Mouse (Mus musculus): ENCODE data around the gene Col5a3. TPM values are rescaled to one million over a fixed set of nuclear protein-coding genes. Genes with fewer than 3 reads are reported as not detected.
A peak's percentile ranks its signal among the peaks of the same experiment; 100 is the strongest.
"Not testable (repeated sequence)": the region's sequence is repeated elsewhere in the genome, so short reads cannot be mapped to it uniquely, and the experiment has no call there.

Col5a3 gene
- polyA plus RNA-seq, 1 experiment: 71.7 TPM

DNA sequence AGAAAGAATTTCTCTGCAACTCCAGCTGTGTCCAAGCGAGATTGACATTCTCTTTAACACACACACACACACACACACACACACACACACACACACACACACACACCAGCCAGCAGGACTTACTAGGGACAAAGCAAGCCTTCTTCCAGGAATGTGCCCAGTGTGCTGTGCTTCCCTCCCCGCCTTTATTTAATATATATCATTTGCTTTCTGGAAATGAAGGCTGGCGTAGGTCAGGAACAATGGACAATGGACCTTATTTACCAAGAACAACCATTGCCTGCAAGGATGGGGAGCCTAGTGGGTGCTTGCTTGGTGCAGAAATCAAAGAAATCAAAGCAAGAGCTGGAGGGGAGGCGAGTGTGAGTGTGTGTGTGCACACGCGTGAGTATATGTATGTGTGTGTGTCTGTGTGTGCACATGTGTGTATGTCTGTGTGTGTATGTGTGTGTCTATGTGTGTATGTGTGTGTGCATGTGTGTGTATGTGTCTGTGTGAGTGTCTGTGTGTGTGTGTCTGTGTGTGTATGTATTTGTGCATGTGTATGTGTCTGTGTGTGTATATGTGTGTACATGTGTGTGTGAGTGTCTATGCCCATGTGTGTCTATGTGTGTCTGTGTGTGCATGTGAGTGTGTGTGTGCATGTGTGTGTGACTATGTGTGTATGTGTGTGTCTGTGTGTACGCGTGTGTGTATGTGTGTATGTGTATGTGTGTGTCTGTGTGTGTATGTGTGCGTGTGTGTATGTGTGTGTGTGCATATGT, 22.5 kb upstream of the Col5a3 start:
- TF ChIP-seq POLR2A (IDR thresholded peaks at IDR 0.05; ENCODE audit: low read depth, low read length) (no peak), CTCF (IDR thresholded peaks at IDR 0.05; ENCODE audit: borderline replicate concordance, insufficient read depth, low read length) (no peak)
- Histone ChIP-seq H3K4me3 (ENCODE audit: insufficient read depth, low read length) (no peak overlapping the region), H3K4me1 (ENCODE audit: control insufficient read depth, insufficient read depth, low read length) (no peaks in the 10 kb centered on the region), H3K27ac (ENCODE audit: insufficient read depth, low read length) (no peak overlapping the region)

DNA sequence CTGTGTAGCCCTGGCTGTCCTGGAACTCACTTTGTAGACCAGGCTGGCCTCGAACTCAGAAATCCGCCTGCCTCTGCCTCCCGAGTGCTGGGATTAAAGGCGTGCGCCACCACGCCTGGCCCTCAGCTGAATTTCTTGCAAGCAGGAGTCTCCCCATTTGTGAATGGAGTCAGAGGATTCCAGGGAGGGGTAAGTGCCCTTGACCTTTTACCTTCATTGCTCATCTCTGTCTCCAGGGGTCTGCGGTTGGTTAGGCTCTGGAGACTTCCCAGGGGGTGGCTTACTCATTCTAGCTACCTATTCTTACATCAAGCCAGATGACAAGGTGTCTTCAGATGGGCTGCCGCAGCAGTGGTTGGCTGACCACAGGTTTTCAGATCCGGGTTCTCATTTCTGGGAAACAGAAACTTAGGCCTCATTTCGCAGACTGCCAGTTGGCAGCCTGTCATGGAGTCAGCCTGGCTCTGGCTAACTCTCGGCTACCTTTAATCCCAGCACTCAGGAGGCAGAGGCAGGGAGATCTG, 20.6 kb upstream of the Col5a3 start:
- not testable (repeated sequence) for H3K4me3 ChIP-seq (ENCODE audit: insufficient read depth, low read length); H3K4me1 ChIP-seq (ENCODE audit: control insufficient read depth, insufficient read depth, low read length); H3K27ac ChIP-seq (ENCODE audit: insufficient read depth, low read length)

- H3K4me3 ChIP-seq (ENCODE audit: insufficient read depth, low read length): no peak overlapping the region
- TF ChIP-seq CTCF (IDR thresholded peaks at IDR 0.05; ENCODE audit: borderline replicate concordance, insufficient read depth, low read length) (no peak), POLR2A (IDR thresholded peaks at IDR 0.05; ENCODE audit: low read depth, low read length) (no peak)
- no peak overlapping the region for H3K27ac ChIP-seq (ENCODE audit: insufficient read depth, low read length)
- H3K4me1 ChIP-seq (ENCODE audit: control insufficient read depth, insufficient read depth, low read length): no peaks in the 10 kb centered on the region
Measured at GRCm38 (mm10) chr9:20834881-20835280, 20.0 kb upstream of the Col5a3 start.

DNA sequence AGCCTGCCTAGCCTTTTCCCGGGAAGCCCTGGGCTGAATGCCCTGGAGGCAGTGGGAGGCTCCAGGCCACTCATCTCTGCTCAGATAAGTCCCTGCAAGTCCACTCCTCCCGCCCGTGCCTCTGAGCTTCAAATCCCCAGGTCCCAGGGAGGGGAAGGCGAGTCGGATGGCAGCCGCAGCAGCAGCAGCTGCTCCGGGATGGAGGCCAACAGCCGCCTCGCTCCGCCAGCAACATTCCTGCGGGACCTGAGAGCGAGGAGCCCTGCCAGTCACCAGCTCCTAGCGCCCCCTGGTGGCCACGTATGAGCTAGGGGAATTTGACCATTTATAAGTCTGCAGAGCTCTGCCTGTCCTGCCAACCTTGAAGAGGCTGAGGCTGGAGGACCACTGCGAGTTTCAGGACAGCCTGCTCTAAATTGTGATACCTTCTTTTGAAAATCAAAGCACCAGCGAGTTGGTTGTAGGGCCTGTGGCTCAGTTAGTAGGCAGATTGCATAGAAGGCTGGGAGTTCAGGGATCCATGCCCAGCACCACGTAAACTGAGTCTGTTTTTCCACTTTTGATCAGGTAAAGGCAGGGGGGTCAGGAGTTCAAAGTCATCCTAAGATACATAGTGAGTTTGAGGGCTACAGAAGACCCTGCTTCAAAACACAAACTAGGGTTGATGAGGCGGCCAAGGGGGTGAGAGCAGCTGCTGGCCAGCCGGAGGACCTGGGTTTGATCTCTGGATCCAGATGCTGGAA, 16.2 kb upstream of the Col5a3 start:
- Histone ChIP-seq H3K4me3 (ENCODE audit: insufficient read depth, low read length) (no peak overlapping the region), H3K27ac (ENCODE audit: insufficient read depth, low read length) (peak overlapping the region; percentile 9; the same call in 1 of the 2 replicates), H3K4me1 (ENCODE audit: control insufficient read depth, insufficient read depth, low read length) (no peaks in the 10 kb centered on the region)
- TF ChIP-seq CTCF (IDR thresholded peaks at IDR 0.05; ENCODE audit: borderline replicate concordance, insufficient read depth, low read length) (peak; percentile 89), POLR2A (IDR thresholded peaks at IDR 0.05; ENCODE audit: low read depth, low read length) (no peak)

- Histone ChIP-seq H3K27ac (ENCODE audit: insufficient read depth, low read length) (no peak overlapping the region), H3K4me3 (ENCODE audit: insufficient read depth, low read length) (no peak overlapping the region), H3K4me1 (ENCODE audit: control insufficient read depth, insufficient read depth, low read length) (peaks cover 2% of the 10 kb centered on the region; the same call in 1 of the 2 replicates)
- TF ChIP-seq CTCF (IDR thresholded peaks at IDR 0.05; ENCODE audit: borderline replicate concordance, insufficient read depth, low read length): no peak
- TF ChIP-seq POLR2A (IDR thresholded peaks at IDR 0.05; ENCODE audit: low read depth, low read length): no peak
Measured at GRCm38 (mm10) chr9:20828127-20828526, 13.3 kb upstream of the Col5a3 start.

DNA sequence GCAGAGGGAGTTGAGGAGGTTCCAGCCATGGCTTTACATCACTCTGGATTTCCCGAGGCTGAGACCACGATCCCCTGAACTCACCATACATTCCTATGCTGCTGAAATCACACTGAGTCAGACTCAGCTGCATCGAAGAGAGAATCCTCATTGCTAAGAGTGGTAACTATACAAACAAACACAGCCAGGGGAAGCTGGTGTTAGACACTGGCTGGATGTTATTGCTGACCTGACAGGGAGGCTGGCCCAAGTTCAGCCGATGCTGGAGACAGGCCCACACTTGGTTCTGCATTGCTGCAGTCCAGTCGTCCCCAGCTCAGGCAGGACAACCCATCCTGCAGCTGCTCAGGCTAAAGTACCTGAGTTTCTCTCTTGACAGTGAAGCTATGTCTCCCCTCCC, 10.9 kb upstream of the Col5a3 start:
- Histone ChIP-seq H3K4me1 (ENCODE audit: control insufficient read depth, insufficient read depth, low read length) (peaks cover 2% of the 10 kb centered on the region), H3K27ac (ENCODE audit: insufficient read depth, low read length) (no peak overlapping the region), H3K4me3 (ENCODE audit: insufficient read depth, low read length) (no peak overlapping the region)
- TF ChIP-seq CTCF (IDR thresholded peaks at IDR 0.05; ENCODE audit: borderline replicate concordance, insufficient read depth, low read length) (no peak), POLR2A (IDR thresholded peaks at IDR 0.05; ENCODE audit: low read depth, low read length) (no peak)

- H3K27ac ChIP-seq (ENCODE audit: insufficient read depth, low read length): no peak overlapping the region
- no peak overlapping the region for H3K4me3 ChIP-seq (ENCODE audit: insufficient read depth, low read length)
- TF ChIP-seq POLR2A (IDR thresholded peaks at IDR 0.05; ENCODE audit: low read depth, low read length): no peak
- TF ChIP-seq CTCF (IDR thresholded peaks at IDR 0.05; ENCODE audit: borderline replicate concordance, insufficient read depth, low read length): no peak
- H3K4me1 ChIP-seq (ENCODE audit: control insufficient read depth, insufficient read depth, low read length): peaks cover 2% of the 10 kb centered on the region
Measured at GRCm38 (mm10) chr9:20822821-20823220, 8.0 kb upstream of the Col5a3 start.

DNA sequence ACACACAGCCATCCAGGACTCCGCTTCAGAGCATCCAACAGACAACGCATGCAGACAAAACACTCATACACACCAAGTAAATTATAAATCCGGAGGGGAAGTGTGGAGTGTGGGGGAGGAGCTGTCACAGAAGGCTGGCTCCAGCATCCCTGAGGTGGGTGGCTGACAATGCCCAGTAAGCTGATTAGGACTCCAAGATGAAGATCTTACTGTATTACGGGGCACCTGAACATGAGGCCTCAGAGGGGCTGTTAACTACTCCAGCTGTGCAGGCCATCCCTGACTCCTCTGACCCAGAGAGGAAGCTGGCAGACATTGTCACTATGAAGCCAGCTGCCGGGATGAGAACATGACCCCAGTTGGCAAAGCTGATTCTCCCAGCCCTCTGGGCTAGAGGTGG, 5.1 kb upstream of the Col5a3 start:
- TF ChIP-seq CTCF (IDR thresholded peaks at IDR 0.05; ENCODE audit: borderline replicate concordance, insufficient read depth, low read length) (no peak), POLR2A (IDR thresholded peaks at IDR 0.05; ENCODE audit: low read depth, low read length) (no peak)
- H3K4me1 ChIP-seq (ENCODE audit: control insufficient read depth, insufficient read depth, low read length): no peaks in the 10 kb centered on the region; the same call in none of the 2 replicates
- no peak overlapping the region for H3K27ac ChIP-seq (ENCODE audit: insufficient read depth, low read length)
- no peak overlapping the region for H3K4me3 ChIP-seq (ENCODE audit: insufficient read depth, low read length)

DNA sequence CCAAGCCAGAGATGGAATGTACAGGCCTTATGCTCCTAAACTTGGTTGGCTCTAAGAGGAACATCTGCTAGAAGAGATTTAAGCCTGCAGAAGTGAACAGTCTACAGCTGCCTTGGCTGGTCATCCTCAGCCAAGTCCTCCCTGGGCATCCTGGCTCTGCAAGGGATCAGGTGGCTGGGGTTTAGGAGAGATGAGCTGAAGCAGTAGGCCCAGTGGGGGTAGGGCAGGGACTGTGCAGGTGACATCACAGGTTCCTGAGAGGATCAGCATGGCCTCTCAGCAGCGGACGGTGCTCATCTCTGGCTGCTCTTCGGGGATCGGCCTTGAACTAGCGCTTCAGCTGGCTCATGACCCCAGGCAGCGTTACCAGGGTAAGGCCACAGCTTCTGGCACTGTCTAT, 3.4 kb upstream of the Col5a3 start, which contains the start of gene Rdh8:
Gene Rdh8, plus strand, starts transcription at position 268 of the 400 bp plus-strand sequence.
- TF ChIP-seq POLR2A (IDR thresholded peaks at IDR 0.05; ENCODE audit: low read depth, low read length) (no peak), CTCF (IDR thresholded peaks at IDR 0.05; ENCODE audit: borderline replicate concordance, insufficient read depth, low read length) (no peak)
- H3K27ac ChIP-seq (ENCODE audit: insufficient read depth, low read length): no peak within 1 kb of the TSS
- H3K4me3 ChIP-seq (ENCODE audit: insufficient read depth, low read length): no peak within 1 kb of the TSS
- no peaks in the 10 kb centered on the region; the same call in 1 of the 2 replicates for H3K4me1 ChIP-seq (ENCODE audit: control insufficient read depth, insufficient read depth, low read length)
